Mouse (Mus musculus): ENCODE results near the gene Med25. TPM values are rescaled to one million over a fixed set of nuclear protein-coding genes. Genes with fewer than 3 reads are reported as not detected.
"Not testable (repeated sequence)": the region's sequence is repeated elsewhere in the genome, so short reads cannot be mapped to it uniquely, and the experiment has no call there.

Gene Med25
- total RNA-seq, 2 experiments from 2014 or later: 96.8 to 101 TPM

- DNase-seq (ENCODE audit: low spot score in 2 of 2): no peak
These were observed 1.7 kb upstream of the Med25 start for GRCm38 (mm10) chr7:44894175-44894574.

GRCm38 (mm10) chr7:44893197-44893596 lies 685 bp upstream of the Med25 start:
- no peak for DNase-seq (ENCODE audit: low spot score in 2 of 2)

- no peak for DNase-seq (ENCODE audit: low spot score in 2 of 2)
These were observed 901 bp downstream of the Med25 start for GRCm38 (mm10) chr7:44891611-44892010.

DNA sequence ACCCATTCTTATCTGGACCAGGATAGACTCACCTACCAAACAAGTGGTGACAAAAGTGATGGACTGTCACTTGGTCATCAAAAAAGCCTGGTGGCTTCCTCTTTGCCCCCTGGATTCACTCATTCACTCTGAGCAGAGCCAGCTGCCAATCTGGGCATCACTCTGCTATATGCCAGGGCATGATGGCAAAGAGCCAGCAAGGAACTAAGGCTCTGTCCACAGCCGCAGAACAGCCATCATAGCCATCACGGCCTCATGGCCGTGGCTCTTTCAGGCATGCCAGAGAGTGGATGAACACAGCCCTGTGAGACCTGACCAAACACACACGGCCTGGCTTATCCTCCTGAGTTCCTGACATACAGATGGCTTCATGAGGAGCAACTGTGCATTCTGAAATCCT lies 1.8 kb downstream of the Med25 start:
- no peak for DNase-seq (ENCODE audit: low spot score in 2 of 2)

DNA sequence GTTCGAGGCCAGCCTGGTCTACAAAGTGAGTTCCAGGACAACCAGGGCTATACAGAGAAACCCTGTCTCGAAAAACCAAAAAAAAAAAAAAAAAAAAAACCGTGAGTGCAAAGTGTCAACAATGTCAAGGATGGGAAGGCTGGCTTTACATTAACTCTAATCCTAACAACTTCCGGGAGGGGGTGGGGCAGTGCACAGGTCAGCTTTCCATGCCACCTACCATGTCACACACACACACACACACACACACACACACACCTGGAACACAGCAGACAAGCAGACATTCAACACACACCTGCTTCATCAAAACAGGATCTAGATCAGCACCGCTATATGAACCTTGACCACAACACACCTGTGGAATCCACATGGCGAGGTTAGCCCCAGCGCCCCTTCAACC lies 2.3 kb downstream of the Med25 start:
- no peak for DNase-seq (ENCODE audit: low spot score in 2 of 2)

DNA sequence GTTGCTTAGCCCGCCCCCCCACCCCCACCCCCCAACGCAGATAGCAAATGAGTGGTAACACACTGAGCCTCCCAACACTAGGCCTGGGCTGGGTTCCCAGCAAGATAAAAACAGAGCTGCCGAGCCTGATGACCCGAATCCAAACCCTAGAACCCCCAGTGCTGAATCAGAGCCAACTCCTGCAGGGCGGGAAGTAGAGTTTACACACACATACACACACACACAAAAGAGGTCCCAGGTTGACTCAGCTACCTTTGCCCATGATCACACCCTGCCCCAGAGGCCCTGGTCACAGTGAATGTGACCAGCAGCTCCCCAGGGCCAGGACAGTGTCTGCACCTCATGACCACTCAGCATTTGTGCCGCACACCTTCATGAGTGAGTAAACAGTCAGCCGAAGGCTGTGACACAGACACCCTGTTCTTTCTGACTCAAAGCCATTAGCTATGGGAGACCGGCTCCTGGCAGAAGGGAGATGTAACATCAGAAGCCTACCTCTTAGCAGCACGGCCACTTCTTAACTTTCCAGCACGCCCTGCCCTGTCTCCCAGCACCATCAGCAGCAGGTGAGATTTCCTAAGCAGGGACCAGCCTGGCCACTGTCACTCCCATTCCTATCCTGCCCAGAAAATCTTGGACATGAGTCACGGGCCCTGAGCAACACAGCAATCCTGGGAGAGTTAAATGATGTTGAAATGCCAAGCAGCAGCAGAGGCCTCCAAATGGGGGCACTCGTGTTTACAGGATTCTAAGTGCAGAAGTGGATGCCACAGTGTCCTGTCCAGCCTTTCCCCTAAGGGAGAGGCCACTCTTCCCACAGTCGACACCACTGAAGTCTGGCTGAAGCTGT lies 4.0 kb downstream of the Med25 start:
- no peak for DNase-seq (ENCODE audit: low spot score in 2 of 2)

GRCm38 (mm10) chr7:44886964-44887363 lies 5.5 kb downstream of the Med25 start:
- DNase-seq (ENCODE audit: low spot score in 2 of 2): no peak

DNA sequence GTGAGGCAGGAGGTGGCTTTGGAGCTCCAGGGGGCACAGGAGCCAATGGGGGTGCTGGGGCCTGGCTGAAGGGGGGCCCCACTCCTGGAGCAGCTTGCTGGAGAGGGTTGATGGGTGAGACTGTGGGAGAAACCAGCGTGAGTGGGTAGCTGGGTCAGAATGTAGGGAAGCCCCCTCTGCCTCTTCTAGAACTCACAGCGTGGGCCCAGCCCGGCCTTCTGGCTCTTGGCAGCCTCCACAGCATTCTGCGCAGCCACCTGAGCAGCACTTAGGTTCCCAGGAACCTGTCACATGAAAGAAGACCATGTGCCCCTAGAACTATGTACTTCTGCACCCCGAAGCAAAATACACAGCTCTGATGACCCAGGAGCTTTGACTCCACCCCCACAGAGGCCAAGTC lies 7.9 kb downstream of the Med25 start:
- DNase-seq (ENCODE audit: low spot score in 2 of 2): no peak

GRCm38 (mm10) chr7:44883036-44883435 lies 9.5 kb downstream of the Med25 start:
- DNase-seq (ENCODE audit: low spot score in 2 of 2): no peak

- DNase-seq (ENCODE audit: low spot score in 2 of 2): no peak
These were observed 14.7 kb downstream of the Med25 start for GRCm38 (mm10) chr7:44877833-44878232.

- DNase-seq (ENCODE audit: low spot score in 2 of 2): not testable (repeated sequence)
These were observed 20.7 kb downstream of the Med25 start for GRCm38 (mm10) chr7:44871774-44872173.

GRCm38 (mm10) chr7:44871181-44871580 lies 21.3 kb downstream of the Med25 start:
- DNase-seq (ENCODE audit: low spot score in 2 of 2): no peak

- DNase-seq (ENCODE audit: low spot score in 2 of 2): no peak
These were observed 21.9 kb downstream of the Med25 start for GRCm38 (mm10) chr7:44870614-44871013.

- DNase-seq (ENCODE audit: low spot score in 2 of 2): peak; percentile 96 to 97
These were observed 22.6 kb downstream of the Med25 start, which contains the start of gene Ptov1 for GRCm38 (mm10) chr7:44869697-44870528. Ptov1 (minus strand) TSS chr7:44869788.

DNA sequence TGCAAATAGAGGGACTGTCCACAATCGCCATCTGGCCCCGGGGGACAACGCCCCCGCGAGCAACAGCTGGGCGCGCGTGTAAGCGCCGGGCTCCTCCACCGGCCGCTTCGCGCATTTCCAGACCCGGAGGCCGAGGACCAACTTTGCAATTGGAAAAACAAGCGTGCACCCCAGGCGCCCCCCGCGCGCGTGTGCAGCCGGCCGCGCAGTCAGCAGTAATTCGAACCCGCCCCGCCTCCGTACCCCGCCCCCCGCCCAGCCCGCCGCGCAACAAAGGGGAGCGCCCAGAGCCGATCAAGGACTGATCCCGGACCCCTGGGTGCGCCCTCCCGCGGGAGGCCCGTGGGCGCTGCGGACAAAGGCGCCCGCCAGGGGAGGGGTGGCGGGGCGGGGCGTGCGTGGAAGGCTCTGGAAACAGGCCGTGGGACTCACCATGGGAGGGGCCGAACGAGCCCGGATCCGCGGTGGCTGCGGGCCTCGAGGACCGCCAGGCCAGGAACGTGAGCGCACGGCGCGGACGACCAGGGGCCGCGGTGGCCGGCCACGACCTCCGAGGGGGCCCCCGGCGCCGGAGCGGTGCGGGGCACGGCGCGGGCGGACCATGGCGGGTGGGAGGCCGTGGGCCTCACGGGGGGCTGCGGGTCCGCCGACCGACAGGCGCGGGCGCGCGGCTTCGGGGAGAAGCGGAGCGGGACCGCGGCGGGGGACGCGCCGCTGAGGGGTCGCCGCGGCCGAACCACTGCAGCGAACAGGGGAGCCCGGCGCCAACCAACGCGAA lies 23.4 kb downstream of the Med25 start:
- no peak for DNase-seq (ENCODE audit: low spot score in 2 of 2)

- DNase-seq (ENCODE audit: low spot score in 2 of 2): no peak
These were observed 24.0 kb downstream of the Med25 start for GRCm38 (mm10) chr7:44868465-44868864.

GRCm38 (mm10) chr7:44867802-44868201 lies 24.7 kb downstream of the Med25 start:
- DNase-seq (ENCODE audit: low spot score in 2 of 2): no peak

- DNase-seq (ENCODE audit: low spot score in 2 of 2): no peak
These were observed 25.4 kb downstream of the Med25 start for GRCm38 (mm10) chr7:44867010-44867702.

DNA sequence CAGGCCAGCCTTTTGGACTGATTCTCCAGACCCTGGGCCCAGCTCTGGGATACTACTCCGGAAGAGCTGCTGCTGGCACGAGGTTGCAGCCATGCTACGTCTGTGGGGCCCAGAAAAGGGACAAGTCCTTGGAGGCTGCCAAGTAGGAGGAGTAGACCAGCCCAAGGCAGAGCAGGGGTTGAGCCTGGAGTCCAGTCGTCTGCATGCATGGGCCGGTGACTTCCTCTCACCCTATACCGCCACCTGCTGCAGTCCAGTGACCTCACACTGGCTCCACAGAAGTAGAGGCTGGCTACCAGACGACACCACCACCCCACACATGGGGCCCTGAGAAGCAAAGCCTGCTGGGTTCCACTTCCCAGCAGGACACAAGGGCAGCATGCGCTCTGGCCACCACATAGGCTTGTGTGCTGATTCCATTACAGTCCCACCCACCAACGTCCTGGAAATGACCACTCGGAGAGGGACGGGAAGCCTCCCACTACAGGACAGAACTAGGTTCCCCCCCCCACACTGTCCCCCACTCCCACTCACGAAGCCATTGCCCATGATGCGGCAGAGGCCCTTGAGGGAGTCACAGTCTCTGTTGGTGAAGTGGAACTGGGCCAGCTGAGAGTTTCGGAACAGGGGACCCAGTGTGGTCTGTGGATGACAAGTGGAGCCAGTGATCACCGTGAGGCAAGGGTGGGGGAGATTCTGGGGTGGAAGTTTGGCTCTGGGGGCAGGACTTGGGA lies 26.1 kb downstream of the Med25 start:
- DNase-seq (ENCODE audit: low spot score in 2 of 2): no peak
